Mouse (Mus musculus): ENCODE results near the gene Iqsec1.

- no peak for TF ChIP-seq POLR2A (IDR thresholded peaks at IDR 0.05; ENCODE audit: extremely low read depth, insufficient read depth, low read length)
- no peak for TF ChIP-seq CTCF (IDR thresholded peaks at IDR 0.05; ENCODE audit: low read depth, low read length)
These were observed 319.8 kb downstream of the Iqsec1 start for GRCm38 (mm10) chr6:90668693-90669092.
